Mouse (Mus musculus): ENCODE results near the gene Mical3. TPM values are rescaled to one million over a fixed set of nuclear protein-coding genes. Genes with fewer than 3 reads are reported as not detected.

Mical3 gene
- total RNA-seq, 2 experiments from 2014 or later = 45.6 to 53.0 TPM

GRCm38 (mm10) chr6:121150126-121150525, 19.3 kb upstream of the Mical3 start:
- DNase-seq = no peak
- intact Hi-C loops (cut with DNase I; ENCODE audit: low total_unique reads) = no loop called here

GRCm38 (mm10) chr6:121149420-121149819, 18.6 kb upstream of the Mical3 start:
- DNase-seq = no peak
- intact Hi-C loops (cut with DNase I; ENCODE audit: low total_unique reads) = no loop called here

GRCm38 (mm10) chr6:121148360-121148759, 17.6 kb upstream of the Mical3 start:
- no peak for DNase-seq
- intact Hi-C loops (cut with DNase I; ENCODE audit: low total_unique reads) = no loop called here

- no peak for DNase-seq
- intact Hi-C loops (cut with DNase I; ENCODE audit: low total_unique reads) = no loop called here
These were observed 16.0 kb upstream of the Mical3 start for GRCm38 (mm10) chr6:121146798-121147197.

GRCm38 (mm10) chr6:121145906-121146305, 15.1 kb upstream of the Mical3 start:
- intact Hi-C loops (cut with DNase I; ENCODE audit: low total_unique reads) = no loop called here
- no peak for DNase-seq

GRCm38 (mm10) chr6:121145010-121145604, 14.3 kb upstream of the Mical3 start:
- intact Hi-C loops (cut with DNase I; ENCODE audit: low total_unique reads) = no loop called here

GRCm38 (mm10) chr6:121144066-121144465, 13.3 kb upstream of the Mical3 start:
- DNase-seq = peak; percentile 75
- intact Hi-C loops (cut with DNase I; ENCODE audit: low total_unique reads) = no loop called here

More at GRCm38 (mm10) chr6:121145010-121145604, 14.3 kb upstream of the Mical3 start:
- no peak for DNase-seq

- DNase-seq = peak; percentile 33
- intact Hi-C loops (cut with DNase I; ENCODE audit: low total_unique reads) = no loop called here
These were observed 12.6 kb upstream of the Mical3 start for GRCm38 (mm10) chr6:121143439-121143838.

GRCm38 (mm10) chr6:121142298-121142697, 11.5 kb upstream of the Mical3 start:
- intact Hi-C loops (cut with DNase I; ENCODE audit: low total_unique reads) = no loop called here
- DNase-seq = no peak

GRCm38 (mm10) chr6:121139271-121139670, 8.5 kb upstream of the Mical3 start:
- intact Hi-C loops (cut with DNase I; ENCODE audit: low total_unique reads) = no loop called here
- DNase-seq = no peak

GRCm38 (mm10) chr6:121138338-121139040, 7.7 kb upstream of the Mical3 start:
- intact Hi-C loops (cut with DNase I; ENCODE audit: low total_unique reads) = no loop called here
- DNase-seq = no peak

- no peak for DNase-seq
- intact Hi-C loops (cut with DNase I; ENCODE audit: low total_unique reads) = no loop called here
These were observed 6.4 kb upstream of the Mical3 start for GRCm38 (mm10) chr6:121137222-121137621.

GRCm38 (mm10) chr6:121134884-121135283, 4.1 kb upstream of the Mical3 start:
- DNase-seq = no peak
- intact Hi-C loops (cut with DNase I; ENCODE audit: low total_unique reads) = loop anchor here (5.0 kb wide), 1 partner anchor 163 kb away; no protein-coding TSS in a partner anchor

GRCm38 (mm10) chr6:121134249-121134648, 3.5 kb upstream of the Mical3 start:
- intact Hi-C loops (cut with DNase I; ENCODE audit: low total_unique reads) = loop anchor here (5.0 kb wide), 1 partner anchor 162 kb away; no protein-coding TSS in a partner anchor
- DNase-seq = no peak

- intact Hi-C loops (cut with DNase I; ENCODE audit: low total_unique reads) = loop anchor here (5.0 kb wide), 1 partner anchor 158 kb away; no protein-coding TSS in a partner anchor
- peak; percentile 82 for DNase-seq
These were observed 627 bp downstream of the Mical3 start for GRCm38 (mm10) chr6:121130039-121130705.

- no peak for DNase-seq
- intact Hi-C loops (cut with DNase I; ENCODE audit: low total_unique reads) = loop anchor here (5.0 to 10.0 kb wide), 2 partner anchors 115 to 147 kb away; no protein-coding TSS in a partner anchor
These were observed 1.3 kb downstream of the Mical3 start for GRCm38 (mm10) chr6:121129506-121129905.

- intact Hi-C loops (cut with DNase I; ENCODE audit: low total_unique reads) = loop anchor here (5.0 to 10.0 kb wide), 2 partner anchors 114 to 146 kb away; no protein-coding TSS in a partner anchor
These were observed 2.1 kb downstream of the Mical3 start for GRCm38 (mm10) chr6:121128736-121129135.

GRCm38 (mm10) chr6:121127726-121128125, 3.1 kb downstream of the Mical3 start:
- intact Hi-C loops (cut with DNase I; ENCODE audit: low total_unique reads) = loop anchor here (5.0 to 10.0 kb wide), 2 partner anchors 113 to 145 kb away; no protein-coding TSS in a partner anchor
- DNase-seq = no peak

More at GRCm38 (mm10) chr6:121128736-121129135, 2.1 kb downstream of the Mical3 start:
- DNase-seq = no peak

GRCm38 (mm10) chr6:121126202-121126601, 4.6 kb downstream of the Mical3 start:
- intact Hi-C loops (cut with DNase I; ENCODE audit: low total_unique reads) = loop anchor here (5.0 to 10.0 kb wide), 2 partner anchors 111 to 144 kb away; no protein-coding TSS in a partner anchor
- DNase-seq = no peak

GRCm38 (mm10) chr6:121122739-121123241, 8.0 kb downstream of the Mical3 start:
- intact Hi-C loops (cut with DNase I; ENCODE audit: low total_unique reads) = loop anchor here (10.0 kb wide), 1 partner anchor 108 kb away; no protein-coding TSS in a partner anchor
- DNase-seq = peak; percentile 14

Measured in gastrocnemius, postnatal 14 days (tissue).